Mouse (Mus musculus) CD4-positive naive resting alpha-beta T cell, adult 57 days (primary cell): Measurements from ENCODE around the gene Defa35. TPM values are rescaled to one million over a fixed set of nuclear protein-coding genes. Genes with fewer than 3 reads are reported as not detected.

Source experiments
- total RNA-seq: library from RNA; stranded (reverse); gene quantifications from one replicate; pipeline ENCODE4 v1.2.4, GENCODE M21; 2023

Gene Defa35
- total RNA-seq = not detected

DNA sequence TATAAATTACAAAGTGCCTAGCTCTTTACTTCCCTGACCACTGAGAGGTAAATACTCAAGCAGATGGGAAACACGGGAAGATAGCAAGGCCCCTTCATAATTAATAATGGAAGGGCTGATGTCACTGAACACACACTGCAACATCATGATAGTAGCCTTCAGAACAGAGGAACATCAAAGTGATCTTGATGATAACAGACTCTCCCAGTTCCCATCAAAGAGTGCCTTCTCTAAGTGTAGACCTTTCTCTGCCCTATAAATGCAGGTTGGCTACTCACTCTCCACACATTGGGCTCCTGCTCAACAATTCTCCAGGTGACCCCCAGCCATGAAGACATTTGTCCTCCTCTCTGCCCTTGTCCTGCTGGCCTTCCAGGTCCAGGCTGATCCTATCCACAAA, at the start of gene Defa35:
Gene Defa35, plus strand, starts transcription at position 301 of the 400 bp plus-strand sequence.

GRCm38 (mm10) chr8:21025245-21025644, 39.6 kb upstream of the Defa35 start, which contains the start of gene Defa21:
TSS of gene Defa21 (plus strand) at chr8:21025545.

GRCm38 (mm10) chr8:21054747-21055146, 10.1 kb upstream of the Defa35 start, which contains the start of gene Defa23:
TSS of gene Defa23 (plus strand) at chr8:21055047.

DNA sequence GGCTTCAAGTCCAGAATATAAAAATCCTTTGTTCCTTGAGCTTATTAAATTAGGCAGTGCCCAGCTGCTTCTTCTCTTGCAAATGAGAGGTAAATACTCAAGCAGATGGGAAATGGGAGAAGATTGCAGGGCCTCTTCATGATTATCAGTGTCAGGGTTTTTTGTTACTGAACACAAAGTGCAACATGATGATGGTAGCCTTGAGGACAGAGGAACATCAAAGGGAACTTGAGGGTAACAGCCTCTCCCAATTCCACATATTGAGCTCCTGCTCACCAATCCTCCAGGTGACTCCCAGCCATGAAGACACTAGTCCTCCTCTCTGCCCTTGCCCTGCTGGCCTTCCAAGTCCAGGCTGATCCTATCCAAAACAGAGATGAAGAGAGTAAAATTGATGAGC, 19.3 kb downstream of the Defa35 start, which contains the start of gene Defa25:
Gene Defa25, plus strand, starts transcription at position 301 of the 400 bp plus-strand sequence.

DNA sequence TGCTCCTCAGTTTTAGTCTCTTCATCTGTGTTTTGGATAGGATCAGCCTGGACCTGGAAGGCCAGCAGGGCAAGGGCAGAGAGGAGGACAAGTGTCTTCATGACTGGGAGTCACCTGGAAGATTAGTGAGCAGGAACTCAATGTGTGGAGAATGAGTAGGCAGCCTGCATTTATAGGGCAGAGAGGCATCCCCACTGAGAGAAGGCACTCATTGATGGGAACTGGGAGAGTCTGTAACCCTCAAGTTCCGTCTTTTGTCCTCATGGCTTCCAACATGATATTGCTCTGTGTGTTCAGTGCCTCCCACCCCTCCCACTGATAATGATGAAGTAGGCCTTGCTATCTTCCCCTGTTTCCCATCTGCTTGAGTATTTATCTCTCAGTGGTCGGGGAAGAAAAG, 31.1 kb downstream of the Defa35 start, which contains the start of gene Gm14851:
Gene Gm14851, minus strand, starts transcription at position 101 of the 400 bp plus-strand sequence.

Other genes with a start within 250 kb of the Defa35 start
- gene Defb33, start 172.4 kb upstream of the Defa35 start, total RNA-seq = not detected
- not detected for gene Gm15056, start 162.4 kb upstream of the Defa35 start, total RNA-seq
- not detected for gene Gm6040, start 143.0 kb upstream of the Defa35 start, total RNA-seq
- gene AY761185, start 120.3 kb upstream of the Defa35 start, total RNA-seq = not detected
- gene Defa21, start 39.5 kb upstream of the Defa35 start, total RNA-seq = not detected
- not detected for gene Defa23, start 10.0 kb upstream of the Defa35 start, total RNA-seq
- gene Defa25, start 19.4 kb downstream of the Defa35 start, total RNA-seq = not detected
- gene Gm14851, start 31.0 kb downstream of the Defa35 start, total RNA-seq = not detected
- gene Defa30, start 69.6 kb downstream of the Defa35 start, total RNA-seq = not detected
- gene Defa22, start 97.2 kb downstream of the Defa35 start, total RNA-seq = not detected
- gene Defa31, start 126.6 kb downstream of the Defa35 start, total RNA-seq = not detected
- not detected for gene Gm15293, start 136.5 kb downstream of the Defa35 start, total RNA-seq
- gene Gm15292, start 184.7 kb downstream of the Defa35 start, total RNA-seq = not detected